In genomic region chr13:38914771-38915170, GRCm38 (mm10) we compare ENCODE assay signal across 17 mouse cellular contexts.
"Had no signal": no experiment of that assay in that cellular context is flagged by ENCODE, and none has a peak within 500 bp of the region (broad histone marks: within the 10 kb centered on the region; RNA-seq: fewer than 3 reads in every experiment).

No protein-coding gene starts in this region.

- H3K4me2 ChIP-seq: limb, embryonic 12.5 days; limb, embryonic 15.5 days; liver, embryonic 11.5 days; midbrain, embryonic 11.5 days; neural tube, embryonic 13.5 days had no signal

- ATAC-seq: liver, postnatal 0 days had no signal

- H3K36me3 ChIP-seq: limb, embryonic 12.5 days; limb, embryonic 15.5 days; neural tube, embryonic 13.5 days had no signal

- H3K27ac ChIP-seq: kidney, postnatal 0 days; limb, embryonic 12.5 days; limb, embryonic 15.5 days; liver, embryonic 14.5 days; neural tube, embryonic 13.5 days had no signal

- H3K9me3 ChIP-seq: limb, embryonic 12.5 days; limb, embryonic 15.5 days; neural tube, embryonic 13.5 days had no signal

- H3K4me1 ChIP-seq: limb, embryonic 15.5 days had no signal

- H3K27me3 ChIP-seq: limb, embryonic 12.5 days; limb, embryonic 15.5 days; neural tube, embryonic 13.5 days had no signal

- DNase-seq: kidney, adult 2 months; kidney, postnatal 36 days; left cerebral cortex, postnatal 4 days; liver, postnatal 0 days; lung, postnatal 14 days; lung, postnatal 4 days; midbrain, embryonic 14.5 days; retina, postnatal 1 day; right cerebral cortex, postnatal 25 days; thymus, postnatal 25 days had no signal

- H3K9ac ChIP-seq: limb, embryonic 12.5 days; limb, embryonic 15.5 days; liver, embryonic 14.5 days; liver, postnatal 0 days; neural tube, embryonic 13.5 days had no signal

- H3K4me3 ChIP-seq: limb, embryonic 12.5 days; limb, embryonic 15.5 days; neural tube, embryonic 13.5 days had no signal
